Mouse (Mus musculus): ENCODE data around the gene Cox20.

Cox20 gene

DNA sequence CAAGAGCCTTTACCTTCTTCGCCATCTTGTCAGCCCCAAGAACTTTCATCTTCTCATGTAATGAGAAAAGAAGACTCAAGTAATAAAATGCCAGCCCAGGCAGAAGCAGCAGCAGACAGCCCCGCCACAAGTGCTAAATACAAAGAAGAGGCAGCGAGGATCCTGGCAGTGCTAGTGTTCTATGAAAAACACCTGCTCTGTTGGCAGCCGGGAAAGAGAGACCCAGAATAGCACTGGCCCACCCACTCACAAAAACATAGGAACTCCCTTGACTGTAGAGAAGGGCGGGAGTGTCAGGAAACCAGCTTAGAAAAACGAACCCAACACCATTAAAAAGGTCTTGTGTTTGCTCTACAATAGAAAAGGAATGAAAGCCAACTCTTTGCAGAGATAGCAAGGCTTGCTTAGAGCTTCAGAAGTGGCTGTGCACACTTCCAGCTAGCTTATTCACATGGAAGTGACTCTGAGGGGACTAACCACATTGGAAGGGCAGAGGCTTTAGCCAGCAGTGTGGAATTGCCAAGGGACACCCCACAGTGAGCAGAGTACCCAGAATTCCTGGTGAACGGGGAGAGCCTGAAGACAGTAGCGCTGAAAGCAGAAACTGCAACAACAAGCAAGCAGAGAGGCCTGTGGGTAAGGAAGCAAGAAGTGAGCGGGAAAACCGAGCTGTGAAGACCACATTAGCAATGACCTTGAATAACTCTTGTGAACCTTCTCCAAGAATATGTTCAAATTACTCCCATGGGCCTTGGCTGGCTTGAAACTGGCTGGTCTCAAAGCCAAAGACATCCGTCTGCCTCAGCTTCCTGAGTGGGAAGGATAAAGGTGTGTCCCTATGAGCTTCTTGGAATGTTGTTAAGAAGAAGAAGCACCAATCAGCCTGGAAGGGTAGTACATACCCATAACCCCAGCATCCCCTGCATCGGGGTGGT, 39.1 kb downstream of the Cox20 start:
- DNase-seq, result no peak

DNA sequence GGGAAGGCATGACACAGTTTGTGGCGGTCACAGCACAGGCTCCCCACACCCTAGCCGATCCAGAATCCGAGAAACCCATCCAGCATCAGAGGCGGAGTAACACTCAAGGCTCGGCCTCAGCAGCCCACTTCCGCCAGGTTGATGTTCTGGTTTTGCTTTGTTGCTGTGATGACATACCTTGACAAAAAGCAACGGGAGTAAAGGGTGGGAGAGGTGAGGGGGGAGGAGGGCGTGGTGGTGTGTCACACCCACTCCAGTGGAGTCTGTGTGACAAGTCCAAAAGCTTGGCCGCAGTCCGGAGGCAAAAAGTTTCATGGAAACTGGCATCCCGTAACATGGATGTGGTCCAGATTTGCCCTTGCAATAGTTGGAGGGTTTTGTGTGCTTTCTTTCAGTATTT, 41.3 kb downstream of the Cox20 start:
- no peak for DNase-seq

DNA sequence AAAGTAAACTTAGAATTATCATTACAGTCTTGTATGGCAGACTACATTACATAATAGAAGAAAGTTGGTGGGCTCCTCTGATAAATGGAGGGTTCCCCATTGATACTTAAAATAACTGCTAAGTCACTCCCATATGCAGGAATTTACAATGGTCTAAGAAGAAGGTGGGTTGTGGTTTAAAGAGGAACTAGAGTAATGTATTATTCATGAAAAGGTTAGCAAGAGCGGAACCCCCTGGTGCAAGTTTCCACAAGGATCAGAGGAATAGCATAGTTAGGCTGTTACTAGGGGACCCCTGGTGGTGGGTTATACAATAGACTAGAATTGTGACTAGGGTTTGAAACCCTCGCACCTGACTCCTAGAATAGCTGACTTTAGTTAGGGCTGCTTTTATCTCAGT, 41.8 kb downstream of the Cox20 start:
- no peak for DNase-seq

DNA sequence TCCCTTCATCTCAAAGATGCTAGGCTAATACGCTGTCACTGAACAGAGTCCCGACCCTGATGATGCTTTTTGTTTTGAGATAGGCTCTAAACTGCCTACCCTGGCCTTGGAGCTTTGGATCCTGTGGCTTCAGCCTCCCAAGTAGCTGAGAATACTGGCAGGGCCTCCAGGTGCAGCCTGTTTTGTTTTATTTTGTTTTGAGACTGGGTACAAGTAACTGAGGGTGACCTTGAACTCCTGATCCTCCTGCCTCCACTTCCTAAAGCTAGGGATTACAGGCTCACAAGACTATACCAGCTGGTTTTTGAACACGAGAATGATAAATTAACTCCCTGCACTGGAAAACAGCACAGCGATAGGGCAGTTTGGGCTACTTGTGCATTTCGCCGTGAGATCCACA, 46.2 kb downstream of the Cox20 start:
- DNase-seq, result no peak

DNA sequence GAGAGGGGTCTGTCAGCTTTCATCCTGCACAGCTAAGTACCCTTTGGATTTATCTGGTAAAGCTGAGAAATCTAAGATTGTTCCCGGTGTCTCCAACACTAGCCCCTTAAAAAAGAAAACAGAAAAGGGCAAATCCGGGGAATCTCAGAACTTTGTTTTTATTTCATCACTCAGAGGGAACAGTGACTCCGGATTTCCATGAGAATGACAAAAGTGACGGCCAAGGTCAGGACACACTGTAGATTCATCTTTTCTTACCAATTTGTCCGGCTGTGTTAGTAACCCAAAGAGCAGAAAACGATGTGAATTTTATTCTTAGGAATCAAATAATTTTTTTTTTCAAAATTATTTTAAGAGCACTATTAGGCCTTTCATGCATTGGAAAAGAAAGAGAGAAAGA, 49.2 kb downstream of the Cox20 start:
- DNase-seq, result peak; percentile 14 to 26

DNA sequence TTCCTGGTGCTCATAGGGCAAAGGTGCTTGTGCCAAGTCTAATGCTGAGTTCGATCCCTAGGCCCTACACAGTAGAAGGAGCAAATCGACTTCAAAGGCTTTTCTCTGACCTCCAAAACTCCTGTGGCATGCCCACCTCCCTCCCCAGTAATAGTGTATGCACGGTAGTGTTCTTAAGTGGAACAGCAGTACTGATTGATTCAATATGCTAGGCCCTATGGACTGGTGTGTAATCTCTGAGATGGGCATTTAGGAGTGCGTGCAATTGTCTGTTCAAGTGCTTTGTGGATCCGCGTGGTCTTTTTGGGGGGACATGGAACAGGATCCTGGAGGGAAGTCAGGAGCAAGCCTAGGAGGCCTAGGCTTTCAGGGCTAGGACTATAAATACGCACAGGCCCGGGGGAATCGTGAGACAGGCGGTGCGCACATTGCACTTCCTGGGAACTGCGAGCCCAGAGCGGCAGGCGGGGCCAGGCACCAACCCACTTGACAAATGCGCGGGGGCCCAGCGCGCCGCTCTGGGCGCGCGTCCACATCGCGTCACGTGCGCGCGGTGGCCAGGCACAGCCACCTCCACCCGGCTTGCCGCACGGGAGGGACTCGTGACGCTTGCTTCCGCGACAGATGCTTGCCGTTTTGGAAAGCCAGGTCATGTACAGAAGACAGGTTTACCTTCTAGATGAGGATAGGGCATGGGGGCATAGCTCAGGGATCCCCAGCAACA, 49.8 kb downstream of the Cox20 start:
- peak; percentile 95 for DNase-seq

DNA sequence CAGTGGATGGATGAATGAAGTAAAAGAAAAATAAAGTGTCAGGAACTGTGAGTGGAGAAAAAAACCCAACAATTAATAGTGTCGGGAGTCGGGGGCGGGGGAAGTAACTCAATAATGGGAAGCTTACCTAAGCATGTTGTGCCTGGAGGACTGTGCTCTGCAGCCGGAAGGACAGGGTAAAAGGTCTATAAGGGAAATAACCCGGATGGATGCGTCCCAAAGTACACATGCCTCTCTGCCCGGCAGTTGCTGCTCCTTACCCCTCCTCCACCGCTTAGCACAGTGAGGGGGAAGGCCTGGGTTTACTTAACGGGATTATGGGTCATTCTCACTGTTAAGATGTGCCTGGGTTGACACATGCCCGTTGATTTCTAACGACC, 50.3 kb downstream of the Cox20 start:
- peak; percentile 73 to 81 for DNase-seq

Measured in kidney, postnatal 36 days (tissue).